Mouse (Mus musculus): ENCODE measurements around the gene Dnajb14.

DNA sequence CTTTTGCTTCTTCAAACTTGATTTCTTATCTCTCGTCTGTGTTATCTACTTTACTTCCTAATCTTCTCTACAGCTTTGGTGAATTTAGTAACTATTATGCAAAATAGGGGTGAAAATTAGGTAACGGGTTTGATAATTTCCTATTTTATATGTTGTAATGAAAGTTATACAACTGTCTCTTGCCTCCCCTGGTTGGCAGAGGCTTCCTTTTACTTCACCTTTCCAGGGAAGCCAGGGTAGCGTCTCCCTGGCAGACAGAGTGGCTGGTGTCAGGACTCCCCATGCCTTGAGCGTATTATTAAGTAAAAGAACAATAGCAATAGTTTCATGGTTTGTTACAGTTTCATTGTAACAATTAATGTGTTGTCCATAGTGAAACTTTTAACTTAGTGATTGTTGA is 26.3 kb downstream of the Dnajb14 start:
- no peak for TF ChIP-seq POLR2A (IDR thresholded peaks at IDR 0.05; ENCODE audit: insufficient read depth, low read depth, low read length)
- no peak for TF ChIP-seq CTCF (IDR thresholded peaks at IDR 0.05; ENCODE audit: insufficient read depth, low read depth, low read length)

All from olfactory bulb, adult 2 months (tissue).